Mouse (Mus musculus) liver, embryonic 16.5 days (tissue): Measurements from ENCODE around the gene 4930548H24Rik. TPM values are rescaled to one million over a fixed set of nuclear protein-coding genes. Genes with fewer than 3 reads are reported as not detected.

Experiments used
- ATAC-seq: fragments of 200-750 bp; cut with Nextera tagmentation; 2 replicates; pipeline ENCODE4 v1.8.0; 2017; ENCODE audit warnings: low read depth, mild to moderate bottlenecking, moderate number of reproducible peaks, moderate library complexity
- H3K27ac ChIP-seq: fragments of 300-500 bp; sonication (generic); 2 replicates; pipeline ENCODE4 v1.5.1; 2014; ENCODE audit warnings: mild to moderate bottlenecking, low read length
- H3K27me3 ChIP-seq: fragments of 300-500 bp; sonication (generic); 2 replicates; pipeline ENCODE4 v1.6.1; 2014; ENCODE audit warnings: low read depth, low read length, mixed read lengths; ENCODE audit not compliant: control insufficient read depth, insufficient read depth
- H3K36me3 ChIP-seq: fragments of 300-500 bp; sonication (generic); 2 replicates; pipeline ENCODE4 v1.6.1; 2014; ENCODE audit warnings: mild to moderate bottlenecking; ENCODE audit not compliant: control insufficient read depth, insufficient read depth
- H3K4me1 ChIP-seq: fragments of 300-500 bp; sonication (generic); 2 replicates; pipeline ENCODE4 v1.6.1; 2014; ENCODE audit warnings: low read depth, low read length, mixed read lengths; ENCODE audit not compliant: control insufficient read depth
- H3K4me2 ChIP-seq: fragments of 300-500 bp; sonication (generic); 2 replicates; pipeline ENCODE4 v1.6.1; 2014; ENCODE audit warnings: low read depth, low read length, mixed read lengths
- H3K4me3 ChIP-seq: fragments of 300-500 bp; sonication (generic); 2 replicates; pipeline ENCODE4 v1.5.1; 2014; ENCODE audit warnings: low read depth, mild to moderate bottlenecking, low read length
- H3K9ac ChIP-seq: fragments of 300-500 bp; sonication (generic); 2 replicates; pipeline ENCODE4 v1.6.1; 2014; ENCODE audit warnings: low read depth, low read length
- H3K9me3 ChIP-seq: fragments of 300-500 bp; sonication (generic); replicated peaks from 2 replicates; pipeline ENCODE4 v1.6.1; 2016; ENCODE audit warnings: low read length; ENCODE audit not compliant: control insufficient read depth
- WGBS: fragments of 180-500 bp; shearing (Covaris S2); extraction: QIAGEN DNeasy Blood & Tissue Kit; methylation state at CpG from one replicate; pipeline ENCODE4 v1.1.7; 2014; ENCODE audit not compliant: insufficient replicate concordance; 5-methylcytosine and 5-hydroxymethylcytosine counted together
- polyA plus RNA-seq: library from polyadenylated mRNA; unstranded; fragments of >200 nt; fragmentation: Nextera tagmentation; extraction: Ambion mirVana; gene quantifications from 2 replicates; pipeline ENCODE4 v1.2.1, GENCODE M21; 2015

Gene 4930548H24Rik
- polyA plus RNA-seq, 1 experiment from 2014 or later = not detected

GRCm38 (mm10) chr5:31487889-31488288, 2.3 kb downstream of the 4930548H24Rik start:
- ATAC-seq = no peak

GRCm38 (mm10) chr5:31489116-31489769, 3.7 kb downstream of the 4930548H24Rik start:
- Histone ChIP-seq H3K27me3 (0 out of 2 replicates have a peak, but pooled peaks cover 2% of the 10 kb centered on the region), H3K27ac (no peak overlapping the region)

More at GRCm38 (mm10) chr5:31487889-31488288, 2.3 kb downstream of the 4930548H24Rik start:
- Histone ChIP-seq H3K27ac (no peak overlapping the region), H3K36me3 (no peaks in the 10 kb centered on the region), H3K9me3 (no peaks in the 10 kb centered on the region), H3K4me3 (no peak overlapping the region), H3K4me2 (no peak overlapping the region), H3K27me3 (no peaks in the 10 kb centered on the region), H3K4me1 (no peaks in the 10 kb centered on the region), H3K9ac (no peak overlapping the region)
- 61% methylated on average over 3 of the region's 3 CpGs for WGBS

GRCm38 (mm10) chr5:31492031-31492430, 6.5 kb downstream of the 4930548H24Rik start:
- H3K4me2 ChIP-seq = no peak overlapping the region
- peaks cover 3% of the 10 kb centered on the region; the same call in 1 of the 2 replicates for H3K36me3 ChIP-seq
- H3K9ac ChIP-seq = no peak overlapping the region
- WGBS = 58% methylated on average over 1 of the region's 1 CpGs
- H3K27ac ChIP-seq = no peak overlapping the region
- 0 out of 2 replicates have a peak, but pooled peaks cover 2% of the 10 kb centered on the region for H3K27me3 ChIP-seq
- peaks cover 11% of the 10 kb centered on the region for H3K4me1 ChIP-seq
- H3K4me3 ChIP-seq = no peak overlapping the region
- no peak for ATAC-seq
- no peaks in the 10 kb centered on the region for H3K9me3 ChIP-seq

More at GRCm38 (mm10) chr5:31489116-31489769, 3.7 kb downstream of the 4930548H24Rik start:
- no peak overlapping the region for H3K9ac ChIP-seq
- no peak overlapping the region for H3K4me3 ChIP-seq
- ATAC-seq = no peak
- no peaks in the 10 kb centered on the region for H3K9me3 ChIP-seq
- H3K4me1 ChIP-seq = peaks cover 3% of the 10 kb centered on the region
- no peak overlapping the region for H3K4me2 ChIP-seq
- no peaks in the 10 kb centered on the region for H3K36me3 ChIP-seq
- 53% methylated on average over 7 of the region's 7 CpGs for WGBS

GRCm38 (mm10) chr5:31494513-31495297, 9.2 kb downstream of the 4930548H24Rik start, which contains the start of gene Gpn1:
Gpn1 (plus strand) TSS chr5:31494741.
- 0 out of 2 replicates have a peak, but pooled peaks cover 2% of the 10 kb centered on the region for H3K27me3 ChIP-seq
- H3K9ac ChIP-seq = peak within 1 kb of the TSS; percentile 74
- peak within 1 kb of the TSS; percentile 84 for H3K4me3 ChIP-seq
- no peak within 1 kb of the TSS for H3K27ac ChIP-seq
- H3K4me2 ChIP-seq = peak within 1 kb of the TSS; percentile 94
- WGBS = under 1% methylated on average over 49 of the region's 49 CpGs
- no peaks in the 10 kb centered on the region for H3K9me3 ChIP-seq
- H3K4me1 ChIP-seq = peaks cover 11% of the 10 kb centered on the region
- H3K36me3 ChIP-seq = peaks cover 3% of the 10 kb centered on the region; the same call in 1 of the 2 replicates
- ATAC-seq = peak; percentile 100

- no peaks in the 10 kb centered on the region for H3K9me3 ChIP-seq
- no peak overlapping the region for H3K27ac ChIP-seq
- no peaks in the 10 kb centered on the region for H3K27me3 ChIP-seq
- no peak for ATAC-seq
- WGBS = 75% methylated on average over 10 of the region's 10 CpGs
- no peaks in the 10 kb centered on the region for H3K4me1 ChIP-seq
- H3K36me3 ChIP-seq = peaks cover 17% of the 10 kb centered on the region
- no peak overlapping the region for H3K4me3 ChIP-seq
- H3K4me2 ChIP-seq = no peak overlapping the region
- no peak overlapping the region for H3K9ac ChIP-seq
These were observed 19.3 kb downstream of the 4930548H24Rik start for GRCm38 (mm10) chr5:31504843-31505242.

- no peak for ATAC-seq
- WGBS = 45% methylated on average over 1 of the region's 1 CpGs
- Histone ChIP-seq H3K4me3 (no peak overlapping the region), H3K4me1 (no peaks in the 10 kb centered on the region), H3K9me3 (no peaks in the 10 kb centered on the region), H3K27ac (no peak overlapping the region), H3K9ac (no peak overlapping the region), H3K4me2 (no peak overlapping the region), H3K27me3 (no peaks in the 10 kb centered on the region), H3K36me3 (peaks cover 19% of the 10 kb centered on the region)
These were observed 26.9 kb downstream of the 4930548H24Rik start for GRCm38 (mm10) chr5:31512481-31512880.

GRCm38 (mm10) chr5:31520556-31520955, 35.0 kb downstream of the 4930548H24Rik start:
- ATAC-seq = no peak
- no peak overlapping the region for H3K4me3 ChIP-seq
- no peaks in the 10 kb centered on the region for H3K27me3 ChIP-seq
- no peak overlapping the region for H3K4me2 ChIP-seq
- WGBS = 75% methylated on average over 6 of the region's 6 CpGs
- H3K36me3 ChIP-seq = peaks cover 18% of the 10 kb centered on the region
- no peaks in the 10 kb centered on the region for H3K9me3 ChIP-seq
- H3K4me1 ChIP-seq = peaks cover 1% of the 10 kb centered on the region; the same call in 1 of the 2 replicates
- H3K27ac ChIP-seq = no peak overlapping the region
- H3K9ac ChIP-seq = no peak overlapping the region

GRCm38 (mm10) chr5:31526354-31527116, 41.0 kb downstream of the 4930548H24Rik start, which contains the start of gene Slc4a1ap:
Slc4a1ap (plus strand) TSS chr5:31526995.
- peak; percentile 83 for ATAC-seq
- no peaks in the 10 kb centered on the region for H3K27me3 ChIP-seq
- under 1% methylated on average over 28 of the region's 28 CpGs for whole genome bisulfite sequencing
- H3K36me3 ChIP-seq = peaks cover 10% of the 10 kb centered on the region
- H3K4me1 ChIP-seq = peaks cover 13% of the 10 kb centered on the region
- peak within 1 kb of the TSS; percentile 31; the same call in 1 of the 2 replicates for H3K27ac ChIP-seq
- H3K9ac ChIP-seq = peak within 1 kb of the TSS; percentile 86
- H3K9me3 ChIP-seq = no peaks in the 10 kb centered on the region
- H3K4me2 ChIP-seq = peak within 1 kb of the TSS; percentile 90
- peak within 1 kb of the TSS; percentile 91 for H3K4me3 ChIP-seq
